Mouse (Mus musculus): ENCODE measurements at regions not wholly inside any gene's neighbourhood (a gene's known extent, or its start where the extent isn't known, plus 50 kb on each side); places are given as distances from the start of the nearest gene placed in this dataset.
"Not testable (repeated sequence)": the region's sequence is repeated elsewhere in the genome, so short reads cannot be mapped to it uniquely, and the experiment has no call there.

- no peak for DNase-seq (ENCODE audit: low spot score in 2 of 2)
These were observed 1302.6 kb upstream of the Sel1l start for GRCm38 (mm10) chr12:93151530-93151929.

- DNase-seq (ENCODE audit: low spot score in 2 of 2) = no peak
These were observed 1293.3 kb upstream of the Sel1l start for GRCm38 (mm10) chr12:93142265-93142664.

DNA sequence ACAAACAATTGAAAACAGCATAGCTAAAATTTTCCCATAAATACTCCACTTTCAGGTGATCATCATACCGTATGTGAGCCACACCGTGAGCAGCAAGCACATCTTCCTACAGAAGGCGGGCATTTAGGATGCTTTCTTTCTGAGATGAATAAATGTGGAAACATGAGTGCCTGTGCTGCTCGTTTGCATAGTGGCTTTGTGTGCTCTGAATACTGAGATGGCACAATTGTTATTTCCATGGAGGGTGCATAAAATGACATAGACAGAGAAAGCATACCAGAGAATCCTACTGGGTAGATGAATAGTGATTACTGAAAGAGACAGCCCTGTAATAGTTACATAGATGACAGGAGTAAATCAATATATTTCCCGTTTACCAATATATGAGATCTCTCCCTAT is 1287.4 kb upstream of the Sel1l start:
- DNase-seq (ENCODE audit: low spot score in 2 of 2) = no peak

DNA sequence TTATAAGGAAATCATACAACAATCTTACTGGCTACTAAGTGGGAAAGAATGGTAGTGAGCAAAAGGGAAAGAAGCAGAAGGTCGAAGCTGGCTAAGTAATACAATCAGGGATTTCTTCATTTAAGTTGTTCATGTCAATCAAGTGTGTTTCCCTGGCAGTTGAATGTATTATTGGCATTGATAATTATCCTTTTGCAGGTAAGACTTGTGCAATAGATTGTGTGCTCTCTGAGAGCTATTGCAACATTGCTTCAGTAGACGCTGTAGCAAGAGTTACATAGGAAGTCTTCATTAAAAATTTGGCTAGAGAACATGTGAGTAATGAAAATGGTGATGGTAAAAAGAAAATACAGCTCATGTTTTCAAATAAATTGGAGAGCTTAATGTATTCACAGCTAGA is 1273.3 kb upstream of the Sel1l start:
- DNase-seq (ENCODE audit: low spot score in 2 of 2) = no peak

GRCm38 (mm10) chr12:93088031-93088790 is 1239.3 kb upstream of the Sel1l start:
- no peak for DNase-seq (ENCODE audit: low spot score in 2 of 2)

DNA sequence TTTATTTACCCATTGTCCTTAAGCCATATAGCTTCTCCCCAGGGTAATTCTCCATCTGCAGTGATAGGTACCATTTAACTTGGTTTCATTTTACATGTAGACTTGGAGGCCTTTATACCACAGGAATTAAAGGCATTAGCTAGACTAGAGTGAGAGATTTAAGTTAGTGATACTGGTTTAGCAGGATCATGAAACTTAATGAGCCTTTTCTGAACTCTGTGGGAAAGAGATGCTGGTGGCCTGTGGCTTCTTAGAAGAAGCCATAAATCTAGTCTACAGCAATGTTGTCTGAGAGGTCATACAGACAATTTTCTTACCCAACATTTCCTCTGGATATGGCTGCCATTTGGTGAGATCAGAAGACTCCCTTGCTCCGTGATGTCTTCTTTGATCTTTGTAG is 1214.9 kb upstream of the Sel1l start:
- DNase-seq (ENCODE audit: low spot score in 2 of 2) = no peak

GRCm38 (mm10) chr12:93019633-93020032 is 1170.7 kb upstream of the Sel1l start:
- DNase-seq (ENCODE audit: low spot score in 2 of 2) = no peak

- DNase-seq (ENCODE audit: low spot score in 2 of 2) = no peak
These were observed 1162.6 kb upstream of the Sel1l start for GRCm38 (mm10) chr12:93011583-93011982.

DNA sequence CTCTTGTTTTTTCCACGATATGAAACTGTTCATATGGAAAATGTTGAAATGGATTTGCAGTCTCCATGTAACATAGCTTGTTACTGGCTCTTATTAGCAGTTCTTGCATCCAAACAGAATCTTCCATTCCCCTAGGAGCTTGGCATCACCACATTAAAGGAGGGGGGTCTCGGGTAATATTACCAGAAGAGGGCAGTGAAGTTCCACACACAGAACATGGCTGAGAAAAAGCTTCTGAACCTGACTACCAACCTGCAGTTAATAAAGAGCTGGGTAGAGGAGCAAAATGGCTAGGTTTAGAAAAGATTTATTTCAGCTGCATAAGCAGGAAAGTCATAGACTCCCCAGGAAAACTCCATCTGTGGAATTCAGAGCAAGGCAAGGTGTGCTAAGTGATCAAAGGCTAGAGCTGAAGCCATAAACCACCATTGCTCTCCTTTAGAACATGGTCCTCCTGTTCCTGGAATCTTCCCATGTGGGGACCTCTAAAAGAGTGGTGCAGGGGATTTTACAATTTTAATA is 1157.9 kb upstream of the Sel1l start:
- no peak for DNase-seq (ENCODE audit: low spot score in 2 of 2)

GRCm38 (mm10) chr12:93003125-93003524 is 1154.2 kb upstream of the Sel1l start:
- DNase-seq (ENCODE audit: low spot score in 2 of 2) = no peak

DNA sequence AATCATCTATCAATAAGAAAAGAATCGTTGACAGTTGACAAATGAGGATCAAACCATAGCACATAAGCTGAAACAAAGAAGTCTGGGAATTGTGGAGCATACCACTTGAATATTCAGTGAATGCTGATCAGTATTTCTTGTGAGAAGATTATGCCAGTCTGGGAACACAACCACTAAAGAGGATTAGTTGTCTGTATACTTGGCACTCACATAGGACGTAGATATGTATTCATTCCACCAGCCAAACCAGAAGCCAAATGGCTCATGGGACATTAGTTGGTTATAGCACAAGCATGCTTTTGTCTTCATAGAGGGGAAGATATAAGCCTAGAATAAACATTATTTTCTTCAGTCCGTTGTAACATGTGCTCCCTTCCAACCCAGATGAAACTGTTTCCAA is 1126.7 kb upstream of the Sel1l start:
- DNase-seq (ENCODE audit: low spot score in 2 of 2) = no peak

- DNase-seq (ENCODE audit: low spot score in 2 of 2) = no peak
These were observed 1095.4 kb upstream of the Sel1l start for GRCm38 (mm10) chr12:92944352-92944751.

DNA sequence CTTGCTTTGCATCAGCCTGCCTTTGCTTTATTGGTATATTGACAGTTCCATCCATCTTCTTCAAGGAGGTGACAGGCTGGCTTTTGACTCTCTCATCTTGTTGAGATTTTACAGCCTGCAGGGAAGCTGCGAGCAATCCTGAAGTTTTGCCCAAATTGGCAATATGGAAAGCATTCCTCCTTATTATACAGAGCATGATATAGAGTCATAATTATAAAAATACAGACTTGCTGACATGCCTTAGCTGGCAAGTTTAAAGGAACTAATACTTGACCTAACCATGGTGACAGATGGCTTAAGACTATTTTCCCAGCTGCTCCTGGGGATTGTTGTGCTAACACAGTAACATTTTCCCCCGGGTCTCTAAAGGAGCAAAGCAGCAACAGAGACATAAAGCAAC is 1078.6 kb upstream of the Sel1l start:
- no peak for DNase-seq (ENCODE audit: low spot score in 2 of 2)

DNA sequence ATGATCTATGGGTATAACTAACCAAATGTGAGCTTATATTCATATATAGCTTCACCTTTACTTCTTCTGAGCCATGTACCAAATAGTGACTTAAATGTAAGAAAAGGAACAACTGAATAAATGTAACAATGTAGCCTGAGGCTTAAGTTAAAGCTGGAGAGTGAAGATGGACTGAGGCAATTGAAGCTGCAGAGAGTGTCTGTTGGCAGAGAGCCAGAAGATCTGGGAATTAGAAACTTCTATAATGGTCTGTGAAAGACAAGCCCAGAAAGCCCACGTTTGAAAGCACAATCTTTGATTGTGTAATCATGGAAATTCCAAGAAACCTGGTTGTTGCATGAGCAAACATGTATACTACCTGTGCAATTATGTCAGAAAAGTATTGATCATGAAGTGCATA is 1078.0 kb upstream of the Sel1l start:
- peak in 1 of 2 experiments; percentile 5 for DNase-seq (ENCODE audit: low spot score in 2 of 2)

DNA sequence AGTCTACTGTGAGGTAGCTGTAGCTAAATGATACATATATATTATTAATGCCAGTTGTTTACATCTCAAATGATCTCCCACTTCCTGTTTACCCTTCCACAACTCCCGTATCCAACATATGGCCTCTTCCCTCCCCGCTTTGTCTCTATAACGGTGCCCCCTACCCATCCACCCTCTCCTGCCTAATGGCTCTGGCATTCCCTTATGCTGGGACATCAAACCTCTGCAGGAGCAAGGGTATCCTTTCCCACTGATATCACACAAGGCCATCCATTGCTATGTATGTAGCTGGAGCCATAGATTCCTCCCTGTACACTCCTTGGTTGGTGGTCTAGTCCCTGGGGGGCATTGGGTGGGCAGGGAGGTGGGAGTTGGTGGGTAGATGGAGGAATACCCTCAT is 1071.0 kb upstream of the Sel1l start:
- no peak for DNase-seq (ENCODE audit: low spot score in 2 of 2)

DNA sequence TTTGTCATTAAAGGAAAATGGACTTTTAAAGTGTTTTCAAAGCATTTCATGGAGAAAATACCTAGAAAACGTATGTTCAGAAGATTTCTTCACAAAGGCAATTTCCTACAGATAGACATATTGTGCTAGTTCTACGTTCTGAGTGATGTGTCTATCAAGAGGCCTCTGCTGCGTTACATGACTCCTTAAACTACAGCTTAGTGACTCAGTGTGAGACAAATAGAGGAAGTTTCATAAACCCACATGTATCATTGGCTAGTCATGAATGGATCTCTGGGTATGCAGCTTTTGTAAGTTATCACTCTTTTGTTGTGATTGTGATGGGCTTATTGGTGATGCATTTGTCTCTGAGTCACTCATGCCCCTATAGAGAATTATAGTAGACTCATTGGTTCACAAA is 1067.3 kb upstream of the Sel1l start:
- no peak for DNase-seq (ENCODE audit: low spot score in 2 of 2)

- peak in 1 of 2 experiments; percentile 5 for DNase-seq (ENCODE audit: low spot score in 2 of 2)
These were observed 1066.8 kb upstream of the Sel1l start for GRCm38 (mm10) chr12:92915776-92916175.

DNA sequence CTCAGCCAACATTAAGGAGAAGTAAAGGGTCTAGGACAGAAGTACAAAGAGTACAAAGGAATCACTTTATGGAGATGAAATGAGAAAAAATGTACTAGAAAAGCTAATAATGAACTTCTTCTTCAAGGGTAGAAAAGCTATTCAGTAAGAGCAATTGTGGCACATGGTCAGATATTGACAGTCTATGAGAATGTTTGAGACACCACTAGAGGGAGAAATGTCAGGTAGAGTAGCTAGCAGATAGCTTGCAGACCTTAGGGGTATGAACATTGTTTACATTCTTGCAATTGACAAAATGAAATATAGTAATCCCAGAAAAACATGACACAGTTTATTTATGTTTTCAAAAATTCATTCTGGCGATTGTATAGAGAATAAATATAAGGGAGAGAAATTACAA is 1066.2 kb upstream of the Sel1l start:
- no peak for DNase-seq (ENCODE audit: low spot score in 2 of 2)

GRCm38 (mm10) chr12:92904382-92904781 is 1055.4 kb upstream of the Sel1l start:
- DNase-seq (ENCODE audit: low spot score in 2 of 2) = no peak

DNA sequence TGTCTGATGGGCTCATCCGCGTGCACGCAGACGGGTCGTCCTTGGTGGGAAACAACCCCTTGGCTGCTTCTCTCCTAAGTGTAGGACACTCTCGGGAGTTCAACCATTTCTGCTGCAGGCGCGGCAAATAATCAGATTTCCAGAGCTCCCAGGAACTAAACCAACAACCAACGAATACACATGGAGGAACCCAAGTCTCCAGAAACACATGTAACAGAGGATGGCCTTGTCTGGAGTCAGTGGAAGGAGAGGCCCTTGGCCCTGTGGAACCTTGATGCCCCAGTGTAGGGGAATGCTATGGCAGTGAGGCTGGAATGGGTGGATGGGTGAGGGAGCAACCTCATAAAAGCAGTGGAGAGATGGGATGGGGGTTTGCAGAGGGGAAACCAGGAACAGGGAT is 1043.4 kb upstream of the Sel1l start:
- no peak for DNase-seq (ENCODE audit: low spot score in 2 of 2)

GRCm38 (mm10) chr12:92891663-92892062 is 1042.7 kb upstream of the Sel1l start:
- DNase-seq (ENCODE audit: low spot score in 2 of 2) = not testable (repeated sequence)

GRCm38 (mm10) chr12:92891126-92891525 is 1042.2 kb upstream of the Sel1l start:
- not testable (repeated sequence) for DNase-seq (ENCODE audit: low spot score in 2 of 2)

GRCm38 (mm10) chr12:92887747-92888146 is 1038.8 kb upstream of the Sel1l start:
- DNase-seq (ENCODE audit: low spot score in 2 of 2) = no peak

Measured in frontal cortex, postnatal 36 days (tissue).